Mouse (Mus musculus): Measurements from ENCODE around the gene Smarcb1.
A peak's percentile ranks its signal among the peaks of the same experiment; 100 is the strongest.
"Not testable (repeated sequence)": the region's sequence is repeated elsewhere in the genome, so short reads cannot be mapped to it uniquely, and the experiment has no call there.

Gene Smarcb1

DNA sequence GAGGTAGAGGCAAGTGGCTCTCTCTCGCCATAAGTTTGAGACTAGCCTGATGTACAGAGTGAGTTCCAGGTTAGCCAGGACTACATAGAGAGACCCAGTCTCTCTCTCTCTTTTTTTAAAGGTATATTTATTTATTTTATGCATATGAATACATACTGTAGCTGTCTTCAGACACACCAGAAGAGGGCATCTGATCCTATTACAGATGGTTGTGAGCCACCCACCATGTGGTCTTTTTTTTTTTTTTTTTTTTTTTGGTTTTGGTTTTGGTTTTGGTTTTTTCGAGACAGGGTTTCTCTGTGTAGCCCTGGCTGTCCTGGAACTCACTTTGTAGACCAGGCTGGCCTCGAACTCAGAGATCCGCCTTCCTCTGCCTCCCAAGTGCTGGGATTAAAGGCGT is 33.9 kb downstream of the Smarcb1 start:
- not testable (repeated sequence) for DNase-seq

DNA sequence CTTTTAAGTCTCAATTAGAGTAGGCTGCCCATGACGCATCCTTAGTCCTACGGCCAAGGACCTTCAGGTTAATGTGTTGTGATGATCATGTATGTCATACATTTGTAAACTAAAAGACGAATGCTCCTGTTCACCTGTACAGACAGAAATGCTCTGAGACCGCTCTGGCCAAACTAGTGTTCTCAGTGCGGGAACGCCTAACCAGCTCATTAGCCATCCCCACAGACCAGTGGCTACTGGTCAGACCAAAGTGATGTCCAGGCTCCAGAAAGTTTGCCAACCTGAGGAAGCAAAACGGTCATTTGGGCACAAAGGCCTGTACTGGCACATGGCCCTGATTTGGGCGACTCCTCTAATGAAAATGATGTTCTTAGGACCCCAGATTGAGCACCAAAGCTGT is 36.7 kb downstream of the Smarcb1 start:
- no peak for DNase-seq

DNA sequence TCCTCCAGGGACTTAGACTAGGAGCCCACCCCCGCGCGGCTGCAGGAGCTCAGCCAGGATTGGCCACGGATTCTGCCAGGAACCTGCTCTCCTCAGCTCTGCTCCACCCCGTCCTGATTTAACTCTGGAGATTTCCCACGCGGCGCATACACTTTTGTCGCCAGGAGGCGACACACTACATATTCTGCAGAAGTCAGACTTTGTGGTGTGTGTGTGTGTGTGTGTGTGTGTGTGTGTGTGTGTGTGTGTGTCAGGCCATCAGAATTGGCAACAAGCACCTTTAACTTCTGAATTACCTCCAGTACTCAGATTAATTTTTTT is 38.2 kb downstream of the Smarcb1 start:
- DNase-seq, result peak; percentile 74

DNA sequence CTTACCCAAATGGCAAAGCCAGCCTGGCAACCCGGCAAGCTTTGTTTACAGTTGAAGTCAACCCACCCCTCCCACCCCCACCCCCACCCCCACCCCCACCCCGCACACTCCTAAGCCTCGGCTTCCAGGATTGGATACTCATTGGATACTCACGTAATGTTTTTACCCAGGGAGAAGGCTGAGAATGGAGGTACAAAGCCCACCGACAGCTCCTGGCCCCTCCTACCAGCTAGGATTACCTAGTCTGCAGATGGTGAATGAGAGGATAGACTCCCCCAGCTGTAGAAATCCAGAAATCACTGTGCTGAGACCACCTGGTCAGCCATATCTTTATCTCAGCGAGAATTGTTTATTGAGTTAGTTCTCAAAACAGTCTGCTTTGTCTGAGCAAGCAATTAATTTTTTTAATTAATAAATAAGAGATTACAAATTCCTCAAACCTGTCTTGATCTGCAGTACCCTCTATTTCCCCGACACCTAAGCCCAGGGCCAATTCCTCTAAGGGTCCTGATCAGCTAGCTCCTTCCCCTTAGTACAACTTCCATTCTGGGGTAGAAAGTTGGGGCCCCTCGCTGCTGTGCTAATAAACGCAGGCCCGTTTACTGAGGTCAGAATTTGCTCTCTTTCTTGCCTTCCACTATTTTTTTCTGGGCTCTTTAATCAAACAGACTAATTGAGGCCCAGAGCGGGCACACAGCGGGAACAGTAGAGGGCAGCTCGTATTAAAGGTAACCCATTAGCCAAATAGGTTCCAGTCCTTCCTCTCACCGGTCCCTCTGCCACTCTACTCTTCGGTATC is 38.8 kb downstream of the Smarcb1 start:
- DNase-seq, result no peak

DNA sequence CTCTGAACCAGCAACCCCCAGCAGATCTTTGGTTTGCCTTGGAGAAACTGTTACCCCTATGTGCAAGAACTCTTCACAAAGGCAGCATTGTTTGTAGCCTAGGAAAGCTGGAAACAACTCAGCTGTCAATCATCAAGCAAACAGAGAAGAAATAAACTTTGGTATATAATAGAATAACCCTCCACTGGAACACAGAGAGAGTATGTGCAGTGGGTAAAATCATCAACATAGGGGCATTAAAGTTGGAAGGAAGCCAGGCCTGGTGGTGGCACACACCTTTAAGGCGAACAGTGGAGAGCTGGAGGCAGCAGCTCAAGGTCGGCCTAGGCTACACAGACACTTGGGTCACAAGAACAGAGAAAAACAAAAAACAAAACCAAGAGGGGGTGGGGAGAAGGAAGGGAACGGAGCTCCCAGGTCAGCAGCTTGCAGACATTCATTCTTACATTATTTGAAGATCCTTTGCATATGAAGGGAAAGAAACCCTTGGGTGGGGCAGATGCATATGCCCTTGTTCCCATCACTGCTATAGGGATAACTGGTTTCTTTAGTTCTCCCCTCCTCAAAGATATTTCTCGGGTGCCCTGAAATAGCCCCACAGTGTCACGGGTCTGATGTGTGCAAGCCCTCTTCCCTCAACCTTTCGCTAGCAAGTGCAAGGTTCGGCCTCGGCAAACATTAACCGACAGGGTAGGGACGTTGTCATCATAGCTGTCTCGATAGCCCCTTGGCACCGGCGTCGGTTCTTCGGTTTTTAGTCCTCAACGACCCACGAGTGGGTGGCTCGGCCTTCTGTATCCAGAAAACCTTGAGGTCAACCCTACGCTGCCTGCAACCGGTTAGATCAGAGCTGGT is 39.6 kb downstream of the Smarcb1 start:
- DNase-seq, result no peak

DNA sequence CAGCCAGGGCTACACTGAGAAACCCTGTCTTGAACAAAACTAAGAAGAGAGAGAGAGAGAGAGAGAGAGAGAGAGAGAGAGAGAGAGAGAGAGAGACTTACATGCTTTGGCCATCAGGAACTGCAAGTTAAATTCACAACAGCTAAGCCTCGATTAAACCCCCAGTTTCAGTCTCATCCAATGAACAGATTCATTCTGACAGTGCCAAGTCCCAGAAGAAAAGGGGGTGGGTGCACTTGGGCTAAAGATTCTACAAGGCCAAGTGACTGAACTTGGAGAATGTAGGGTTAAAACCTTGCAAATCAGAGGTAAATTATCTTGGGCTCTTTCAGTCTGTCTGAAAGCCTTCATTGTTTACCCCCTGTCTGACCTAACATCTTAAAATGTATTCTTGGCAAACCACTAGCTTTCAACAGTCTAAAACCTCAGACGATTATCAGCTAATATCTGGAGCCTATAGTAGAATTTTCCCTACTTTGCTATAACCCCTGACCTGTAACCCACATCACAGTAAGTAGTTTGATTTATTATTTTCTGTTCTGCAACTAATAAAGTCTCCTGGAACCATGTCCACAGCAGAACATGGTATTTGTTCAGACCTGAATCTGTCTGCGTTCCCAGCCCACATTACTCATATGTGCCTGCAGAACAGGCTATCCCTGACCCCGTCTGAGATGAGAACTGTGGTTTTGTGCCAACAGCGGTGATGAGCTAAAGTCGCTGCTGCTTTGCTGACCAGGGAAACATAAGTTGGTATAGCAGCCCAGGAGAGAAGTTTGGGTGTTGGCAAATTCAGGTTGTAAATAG is 40.4 kb downstream of the Smarcb1 start:
- DNase-seq, result no peak

DNA sequence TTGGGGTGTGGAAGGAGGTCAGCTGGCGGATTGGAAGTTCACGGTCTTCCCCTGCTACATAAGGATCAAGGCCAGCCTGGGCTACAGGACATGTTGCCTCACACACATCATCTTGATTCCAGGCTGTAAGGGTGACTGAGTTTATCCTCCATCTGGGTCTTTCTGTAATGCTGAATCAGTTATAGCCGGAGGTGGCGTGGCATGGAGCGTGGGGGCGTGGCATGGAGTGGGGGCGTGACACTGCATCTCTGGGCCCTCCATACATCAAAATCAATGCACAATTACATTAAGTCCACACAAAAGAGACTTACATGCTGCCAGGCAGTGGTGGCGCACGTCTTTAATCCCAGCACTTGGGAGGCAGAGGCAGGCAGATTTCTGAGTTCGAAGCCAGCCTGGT is 41.1 kb downstream of the Smarcb1 start:
- DNase-seq, result no peak

DNA sequence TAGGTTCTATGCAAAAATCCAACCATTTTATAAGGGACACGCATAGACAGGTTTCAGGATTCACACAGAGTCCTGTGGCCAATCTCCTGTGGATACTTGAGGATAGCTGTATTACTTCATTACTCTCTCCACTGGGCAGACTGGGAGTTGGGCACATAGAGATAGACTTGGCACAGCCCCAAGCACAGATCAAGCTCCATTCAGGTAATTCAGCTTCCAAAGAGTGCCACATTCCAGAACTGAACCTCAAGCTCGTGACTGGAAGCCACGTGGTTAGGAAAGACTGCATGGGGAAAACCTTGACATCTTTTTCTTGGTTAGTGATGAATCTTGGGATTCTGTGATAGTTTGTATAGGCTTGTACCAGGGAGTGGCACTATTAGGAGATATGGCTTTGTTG is 42.6 kb downstream of the Smarcb1 start:
- no peak for DNase-seq

DNA sequence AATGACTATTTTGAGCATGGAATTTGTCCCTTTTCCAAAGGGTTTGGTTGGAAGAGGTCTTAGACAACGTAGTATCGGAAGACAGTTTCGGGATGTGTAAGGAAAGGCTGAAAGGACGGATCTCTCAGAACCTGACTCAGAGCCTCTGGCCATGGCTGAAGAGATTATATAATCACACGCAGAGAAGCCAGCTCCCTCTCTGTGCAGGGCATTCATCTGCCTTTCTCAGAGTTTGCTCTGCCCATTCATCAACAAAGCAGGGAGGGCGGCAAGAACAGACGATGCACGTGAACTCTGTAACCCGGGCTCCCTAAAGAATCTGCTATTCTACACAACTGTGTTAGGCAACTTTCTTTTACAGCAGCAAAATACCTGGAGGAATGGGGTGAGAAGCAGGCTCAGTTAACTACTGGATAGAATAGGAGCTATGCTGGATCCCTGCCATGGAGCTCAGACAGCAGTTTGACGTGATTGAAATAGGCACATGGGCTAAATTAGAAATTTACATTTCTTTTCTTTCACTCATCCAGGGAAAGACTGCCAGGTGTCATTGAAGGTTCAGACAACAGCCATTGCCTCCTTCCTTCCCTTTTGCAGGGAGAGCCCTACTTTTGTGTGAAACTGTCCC is 47.8 kb downstream of the Smarcb1 start:
- DNase-seq, result no peak

DNA sequence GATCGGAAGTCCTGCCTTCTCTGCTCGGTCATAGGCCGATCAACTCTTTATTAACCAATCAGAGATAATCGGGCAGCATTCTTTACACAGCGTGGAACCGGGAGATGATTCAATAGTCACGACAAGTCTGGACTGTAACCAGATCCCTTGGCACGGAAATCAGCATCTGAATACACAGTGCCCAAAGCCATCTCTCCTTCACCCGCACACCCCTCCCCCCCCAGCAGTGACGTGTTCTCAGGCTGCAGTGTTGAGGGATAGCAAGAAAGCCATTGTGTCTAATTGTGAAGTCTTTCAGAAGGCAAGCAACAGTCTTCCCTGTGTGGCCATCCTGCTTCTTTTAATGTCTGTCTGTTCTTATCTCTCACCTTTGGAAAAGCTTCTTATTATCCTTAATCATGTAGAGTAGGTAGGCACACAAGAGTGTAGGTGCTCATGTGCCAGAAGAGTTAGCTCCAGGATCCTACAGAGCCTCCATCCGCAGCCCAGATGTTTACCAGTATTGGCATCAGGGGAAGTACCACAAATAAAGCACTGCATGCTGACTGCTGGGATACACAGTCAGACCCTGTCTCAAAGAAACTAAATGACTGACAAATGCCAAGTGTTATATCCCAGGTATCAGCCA is 48.4 kb downstream of the Smarcb1 start:
- peak; percentile 62 for DNase-seq

DNA sequence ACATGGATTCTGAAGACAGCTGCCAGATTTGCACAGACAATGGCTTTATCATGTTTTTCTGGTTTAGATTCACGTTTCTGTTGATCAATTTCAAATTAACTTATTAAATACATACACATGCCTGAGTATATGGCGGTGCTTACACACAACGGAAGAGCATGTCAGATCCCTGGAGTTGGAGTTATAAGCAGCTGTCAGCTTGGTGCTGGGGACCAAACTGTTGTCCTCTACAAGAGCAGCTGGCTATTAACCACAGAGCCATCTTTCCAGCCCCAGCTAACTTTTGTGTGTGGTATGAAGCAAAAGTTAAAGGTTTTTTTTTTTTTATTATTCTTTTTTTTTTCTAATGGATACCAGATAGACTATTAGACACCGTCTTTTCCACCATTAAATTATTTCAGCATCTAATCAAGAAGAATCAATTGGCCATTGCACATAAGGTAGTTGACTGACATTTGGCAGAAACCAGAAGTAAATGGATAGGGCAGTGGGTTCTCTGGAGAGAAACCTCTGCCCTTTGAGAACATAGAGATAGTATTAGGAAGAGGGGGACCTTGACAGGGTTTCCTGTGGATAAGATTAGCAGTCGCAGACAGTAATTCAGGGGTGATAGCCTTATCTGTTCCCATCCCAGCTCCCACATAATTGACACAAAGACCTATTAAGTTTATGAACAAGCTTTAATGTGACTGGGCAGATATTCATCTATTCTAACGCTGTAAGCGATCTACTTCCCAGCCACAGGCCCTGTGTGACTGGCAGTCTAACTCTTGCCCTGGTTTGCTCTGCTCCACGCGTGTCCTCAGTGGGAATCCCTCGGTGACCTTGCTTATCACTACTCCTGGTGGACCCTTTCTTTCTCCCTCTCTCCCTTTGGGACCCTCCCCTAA is 49.1 kb downstream of the Smarcb1 start:
- DNase-seq, result no peak

DNA sequence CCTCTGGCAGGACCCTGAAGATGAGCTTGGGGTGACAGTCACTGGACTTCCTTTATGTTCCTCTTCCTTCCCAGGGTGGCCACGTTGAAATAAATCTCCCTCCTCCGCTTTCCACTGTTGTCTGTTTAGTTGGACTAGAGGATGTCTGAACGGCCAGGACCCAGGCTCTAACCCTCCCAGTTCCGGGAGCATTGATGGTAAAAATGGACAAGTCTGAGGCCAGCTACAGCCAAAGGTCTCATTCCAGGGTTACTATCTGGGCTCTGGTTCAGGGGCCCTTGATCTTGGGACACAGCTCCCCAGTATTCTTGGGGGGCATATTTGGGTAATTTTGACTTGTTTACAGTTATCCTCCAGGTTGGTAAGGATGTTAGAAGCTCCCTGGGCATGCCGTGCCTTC is 59.8 kb downstream of the Smarcb1 start:
- no peak for DNase-seq

DNA sequence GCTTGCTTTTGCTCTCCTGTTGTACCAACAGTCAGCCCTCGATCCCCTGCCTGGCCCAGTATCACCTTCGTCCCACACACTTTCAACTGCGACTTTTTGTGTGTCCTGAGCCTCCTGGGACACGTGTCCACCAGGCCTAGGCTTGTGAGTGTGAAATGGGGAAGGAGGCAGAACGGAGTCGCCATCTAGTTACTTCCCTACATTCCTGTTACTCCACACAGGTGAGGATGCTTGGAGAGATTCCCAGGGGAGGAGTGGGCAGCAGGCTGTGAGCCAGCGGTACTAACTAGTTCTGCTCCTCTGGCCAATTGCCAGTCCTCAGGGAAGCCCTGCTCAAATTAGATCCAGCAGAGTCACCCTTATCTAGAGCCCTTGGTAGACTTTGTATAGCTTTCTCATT is 60.7 kb downstream of the Smarcb1 start:
- DNase-seq, result no peak

DNA sequence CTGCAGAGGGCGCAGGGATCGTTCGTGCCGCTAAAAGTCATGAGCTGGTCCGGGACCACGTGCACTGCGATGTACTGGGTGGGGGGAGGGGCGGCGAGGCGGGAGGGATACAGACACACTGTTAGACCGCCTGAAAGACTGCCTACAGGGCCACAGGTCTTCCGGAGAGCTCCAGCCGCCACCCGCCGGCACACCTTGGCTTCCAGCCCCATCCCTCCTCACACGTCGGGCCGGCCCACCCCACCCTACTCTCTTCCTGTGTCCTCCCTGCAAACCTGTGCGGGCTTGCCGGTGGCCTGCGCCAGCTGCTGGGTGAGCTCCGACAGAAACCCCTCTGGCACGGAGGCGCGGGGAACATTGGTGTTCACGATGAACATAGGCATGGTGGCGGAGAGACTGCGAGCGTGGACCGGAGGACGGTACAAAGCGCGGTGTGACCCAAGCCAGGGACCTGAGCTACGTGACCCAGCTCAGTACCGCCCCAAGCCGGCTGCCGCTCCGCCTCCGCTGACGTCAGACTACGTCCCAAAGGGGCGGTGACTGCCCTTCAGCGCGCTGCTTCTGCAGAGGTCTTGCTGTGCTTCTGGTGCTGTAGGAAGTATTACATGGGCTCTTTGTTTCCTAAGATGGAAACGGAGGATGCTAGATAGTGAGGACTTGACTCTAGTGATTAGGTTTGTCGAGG is 61.5 kb downstream of the Smarcb1 start, which contains the start of gene Mif:
TSS of gene Mif (minus strand) at position 455 of the 685 bp plus-strand sequence.
- peak; percentile 85 for DNase-seq

DNA sequence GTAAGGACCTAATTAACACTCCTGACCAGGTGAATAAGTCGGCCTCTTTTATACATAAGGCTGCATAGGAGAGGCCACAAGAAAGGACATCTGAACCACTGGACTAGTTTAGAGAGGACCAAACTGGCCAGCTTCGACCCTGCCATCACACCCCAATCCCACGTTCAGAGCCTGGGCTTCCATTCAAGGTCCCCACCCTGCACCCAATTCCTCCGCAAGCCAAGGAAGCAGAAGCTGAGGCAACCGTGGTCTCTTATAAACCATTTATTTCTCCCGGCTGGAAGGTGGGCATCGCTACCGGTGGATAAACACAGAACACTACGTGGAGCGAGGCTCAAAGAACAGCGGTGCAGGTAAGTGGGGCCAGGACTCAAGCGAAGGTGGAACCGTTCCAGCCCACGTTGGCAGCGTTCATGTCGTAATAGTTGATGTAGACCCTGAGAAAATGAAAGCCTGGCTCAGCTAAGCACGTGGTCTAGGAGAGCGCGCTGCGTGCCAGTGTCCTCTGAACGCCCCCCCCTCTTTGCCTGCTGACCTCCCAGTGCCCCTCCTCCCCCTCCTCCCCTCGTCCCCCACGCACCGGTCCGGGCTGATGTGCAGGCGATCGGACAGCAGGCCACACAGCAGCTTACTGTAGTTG is 62.2 kb downstream of the Smarcb1 start:
- DNase-seq, result no peak

DNA sequence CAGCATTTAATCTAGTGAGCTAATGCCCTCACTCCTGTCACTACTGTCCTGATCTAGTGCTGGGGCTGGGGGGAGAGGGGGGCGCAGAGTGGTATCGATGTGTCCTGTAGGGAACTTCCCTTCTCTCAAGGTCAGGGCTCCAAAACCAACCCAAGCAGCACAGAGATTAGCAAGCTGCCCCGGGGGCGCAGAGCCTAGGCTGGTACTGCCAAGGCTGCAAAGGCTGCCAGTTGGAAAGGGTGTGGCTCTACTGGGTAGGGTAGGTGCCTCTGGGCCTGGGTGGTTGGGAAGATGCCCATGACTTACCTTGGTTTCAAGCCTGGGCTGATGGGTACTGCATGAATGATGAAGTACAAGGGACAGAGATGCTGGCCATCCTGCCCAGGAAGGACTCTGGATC is 63.8 kb downstream of the Smarcb1 start:
- no peak for DNase-seq

DNA sequence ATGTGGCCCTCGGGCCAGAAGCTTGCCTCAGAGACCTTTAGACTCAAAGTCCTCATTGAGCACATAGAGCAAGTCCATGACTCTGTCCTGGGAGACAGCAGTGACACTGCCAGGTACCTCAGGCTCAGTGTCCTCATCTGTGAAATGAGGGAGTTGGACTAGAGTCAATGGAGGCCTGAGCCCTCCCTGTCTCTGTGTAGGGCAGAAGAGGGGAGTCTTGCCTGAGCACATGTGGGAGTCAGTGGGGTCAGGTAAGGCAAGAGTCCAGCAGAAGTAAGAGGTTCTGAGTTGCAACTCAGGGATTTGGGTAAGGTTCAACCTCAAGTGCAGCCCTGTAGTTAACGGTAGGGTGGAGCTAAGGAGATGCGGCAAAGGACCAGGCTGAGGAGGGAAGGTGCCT is 64.4 kb downstream of the Smarcb1 start:
- no peak for DNase-seq

DNA sequence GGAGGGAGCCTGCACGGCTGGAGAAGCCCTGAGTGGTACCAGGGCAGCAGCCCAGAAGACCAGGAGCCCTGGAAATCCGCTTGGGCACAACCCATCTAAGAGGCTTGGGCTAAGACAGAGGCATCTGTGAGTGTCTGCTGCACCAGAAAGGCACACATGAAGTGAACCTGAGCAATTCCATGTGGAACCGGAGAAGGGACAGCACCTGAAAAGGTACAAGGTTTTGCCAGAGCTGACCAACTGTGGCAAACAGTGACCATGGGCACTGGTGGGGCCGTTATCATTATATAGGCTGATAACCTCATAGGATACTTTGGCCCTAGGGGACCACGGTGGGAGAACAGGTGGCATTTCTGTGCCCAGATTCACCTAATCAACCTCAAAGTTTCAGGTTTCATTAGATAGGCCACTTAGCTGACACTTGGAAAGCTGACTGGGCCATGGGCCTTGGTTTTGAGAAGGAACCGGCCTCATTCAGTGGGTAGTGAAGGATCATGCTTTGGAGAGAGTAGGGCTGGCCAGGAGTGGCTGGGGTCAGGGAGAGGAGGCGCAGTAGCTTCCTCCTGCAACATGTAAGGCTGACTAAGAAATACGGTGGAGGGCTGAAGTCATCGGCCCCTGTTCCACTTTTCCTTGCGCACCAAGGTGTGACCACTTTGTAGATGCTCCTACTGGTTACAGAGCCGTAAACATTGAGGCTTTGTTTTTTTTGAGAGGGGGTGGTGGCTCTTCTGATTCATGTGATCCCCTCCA is 65.1 kb downstream of the Smarcb1 start:
- no peak for DNase-seq

DNA sequence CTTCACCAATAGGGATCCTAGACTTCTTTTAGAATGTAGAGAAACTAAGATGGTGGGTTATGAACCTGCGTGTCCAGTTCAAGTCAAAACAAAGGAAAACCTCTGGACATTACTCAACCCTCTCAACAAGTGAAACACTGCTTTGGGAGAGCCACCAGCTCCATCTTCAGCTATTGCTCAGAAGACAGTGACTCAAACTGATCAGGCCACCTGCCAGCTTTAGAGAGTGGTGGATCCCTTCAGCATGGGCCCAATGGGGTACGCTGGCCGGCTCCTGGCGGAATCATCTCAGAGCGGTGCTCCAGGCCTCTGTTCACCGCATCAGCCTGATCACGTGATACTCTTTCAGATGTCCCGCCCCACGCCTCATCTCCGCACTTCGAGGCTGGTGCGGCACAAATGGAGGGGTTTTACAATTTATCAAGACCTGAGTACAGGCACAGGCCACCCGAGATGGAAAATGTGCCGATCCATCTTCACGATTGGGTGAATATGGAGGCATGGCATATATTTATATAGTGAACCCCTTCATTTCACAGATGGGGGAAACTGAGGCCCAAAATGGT is 65.9 kb downstream of the Smarcb1 start:
- DNase-seq, result no peak

All from right cerebral cortex, postnatal 25 days (tissue).